Mouse (Mus musculus) limb, embryonic 14.5 days (tissue): ENCODE measurements around the gene Cacna1g. TPM values are rescaled to one million over a fixed set of nuclear protein-coding genes. Genes with fewer than 3 reads are reported as not detected.

ENCODE experiments used
- ATAC-seq: fragments of 200-750 bp; cut with Nextera tagmentation; 2 replicates; pipeline ENCODE4 v1.8.0; 2017; ENCODE audit warnings: low read depth, moderate number of reproducible peaks, moderate TSS enrichment; ENCODE audit not compliant: low FRiP score
- DNase-seq: peaks from one replicate; pipeline ENCODE4 v3.0.0-alpha.2; 2015; ENCODE audit warnings: low spot score
- H3K27ac ChIP-seq: fragments of 300-500 bp; sonication (generic); replicated peaks from 2 replicates; pipeline ENCODE4 v1.5.1; 2014; ENCODE audit warnings: low read depth, mild to moderate bottlenecking, low read length, moderate library complexity, mixed read lengths
- H3K27me3 ChIP-seq: fragments of 300-500 bp; sonication (generic); 2 replicates; pipeline ENCODE4 v1.6.1; 2014; ENCODE audit warnings: low read length, mixed read lengths; ENCODE audit not compliant: control insufficient read depth, insufficient read depth
- H3K36me3 ChIP-seq: fragments of 300-500 bp; sonication (generic); 2 replicates; pipeline ENCODE4 v1.6.1; 2014; ENCODE audit warnings: mild to moderate bottlenecking, low read length, moderate library complexity, mixed read lengths; ENCODE audit not compliant: control insufficient read depth, insufficient read depth
- H3K4me1 ChIP-seq: fragments of 300-500 bp; sonication (generic); 2 replicates; pipeline ENCODE4 v1.6.1; 2014; ENCODE audit warnings: antibody characterized with exemption, low read length, mixed read lengths; ENCODE audit not compliant: control insufficient read depth, insufficient read depth
- H3K4me2 ChIP-seq: fragments of 300-500 bp; sonication (generic); replicated peaks from 2 replicates; pipeline ENCODE4 v1.6.1; 2014; ENCODE audit warnings: low read depth, mild to moderate bottlenecking, low read length, moderate library complexity; ENCODE audit not compliant: severe bottlenecking
- H3K4me3 ChIP-seq: fragments of 300-500 bp; sonication (generic); replicated peaks from 2 replicates; pipeline ENCODE4 v1.5.1; 2014; ENCODE audit warnings: low read length
- H3K9ac ChIP-seq: fragments of 300-500 bp; sonication (generic); 2 replicates; pipeline ENCODE4 v1.6.1; 2014; ENCODE audit warnings: mild to moderate bottlenecking, low read depth, low read length, moderate library complexity; ENCODE audit not compliant: severe bottlenecking
- H3K9me3 ChIP-seq: fragments of 300-500 bp; sonication (generic); 2 replicates; pipeline ENCODE4 v1.6.1; 2016; ENCODE audit warnings: low read length; ENCODE audit not compliant: control insufficient read depth
- POLR2A ChIP-seq: fragments of 200-500 bp; IDR thresholded peaks from 2 replicates; pipeline ENCODE4 v1.8.0; 2012; ENCODE audit warnings: inconsistent platforms, mild to moderate bottlenecking, moderate library complexity, borderline replicate concordance; ENCODE audit not compliant: insufficient read depth, insufficient read length; ENCODE audit errors: extremely low read depth
- WGBS: fragments of 180-500 bp; shearing (Covaris S2); extraction: QIAGEN DNeasy Blood & Tissue Kit; methylation state at CpG from one replicate; pipeline ENCODE4 v1.1.7; 2014; 5-methylcytosine and 5-hydroxymethylcytosine counted together
- polyA plus RNA-seq, 2 experiments: library from polyadenylated mRNA; depleted of rRNA in 1 of 2; stranded (reverse) in 1 of 2; unstranded in 1 of 2; fragments of >200 nt; fragmentation: Nextera tagmentation in 1 of 2; extraction: Ambion mirVana in 1 of 2; gene quantifications; 2 replicates each; pipeline versions ENCODE4 v1.2.1 to v1.2.3; 2012 to 2014

Gene Cacna1g
- polyA plus RNA-seq, 2 experiments: 49.0 to 449 TPM

DNA sequence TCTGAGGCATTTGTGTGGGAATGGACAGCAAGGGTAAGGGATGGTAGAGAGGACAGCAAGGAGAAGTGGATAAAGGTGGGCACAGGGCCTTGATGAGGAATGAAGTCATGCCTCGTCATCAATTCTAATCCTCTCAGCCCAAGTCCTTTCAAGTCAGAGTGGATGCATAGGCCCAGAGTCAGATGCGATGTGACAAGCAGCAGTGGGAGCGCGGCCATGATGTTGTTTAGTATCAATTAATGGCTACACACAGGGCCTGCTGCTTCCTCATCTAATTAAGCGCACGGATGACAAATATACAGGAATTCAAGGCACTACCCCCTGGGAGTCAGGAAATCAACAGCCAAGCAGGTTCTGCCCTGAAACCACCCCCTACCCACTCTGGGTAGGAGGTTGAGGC lies 33.6 kb downstream of the Cacna1g start:
- Histone ChIP-seq H3K4me1 (peaks cover 45% of the 10 kb centered on the region), H3K27ac (no peak overlapping the region), H3K4me3 (no peak overlapping the region), H3K27me3 (no peaks in the 10 kb centered on the region), H3K36me3 (peaks cover 91% of the 10 kb centered on the region), H3K9ac (no peak overlapping the region), H3K4me2 (no peak overlapping the region), H3K9me3 (no peaks in the 10 kb centered on the region)
- no peak for ATAC-seq
- no peak for TF ChIP-seq POLR2A
- WGBS: 80% methylated on average over 6 of the region's 6 CpGs
- no peak for DNase-seq

DNA sequence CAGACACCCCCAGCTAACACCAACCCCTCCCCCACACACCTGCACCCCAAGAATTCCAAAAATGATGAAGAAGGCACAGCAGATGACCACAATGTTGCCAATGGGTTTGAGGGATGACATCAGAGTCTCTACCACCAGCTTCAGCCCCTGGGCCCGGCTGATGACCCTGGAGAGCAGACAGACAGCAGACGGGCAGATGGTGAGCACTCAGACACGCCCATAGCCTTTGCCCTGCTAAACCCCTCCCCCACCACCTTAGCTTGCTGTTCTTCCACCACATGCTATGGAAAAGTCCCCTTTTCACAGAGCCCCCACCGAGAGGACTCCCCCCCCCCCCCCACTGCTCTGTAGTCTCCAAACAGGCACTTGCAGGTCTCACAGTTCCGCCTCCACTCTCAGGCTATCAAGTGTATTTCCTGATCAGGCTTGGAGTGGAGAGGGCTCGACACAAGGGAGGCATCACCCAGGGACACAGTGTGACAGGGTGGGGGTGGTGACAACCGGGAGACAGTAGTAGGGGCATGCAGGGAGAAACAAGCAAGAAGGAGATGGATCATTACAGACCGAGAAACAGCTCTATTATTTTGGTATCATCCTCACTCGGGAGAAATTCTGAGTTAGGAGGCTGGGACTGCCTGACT lies 44.9 kb downstream of the Cacna1g start:
- Histone ChIP-seq H3K27ac (peak overlapping the region; percentile 77), H3K4me3 (no peak overlapping the region), H3K4me1 (peaks cover 33% of the 10 kb centered on the region), H3K9ac (no peak overlapping the region), H3K4me2 (peak overlapping the region; percentile 31; the same call in 1 of the 2 replicates), H3K27me3 (no peaks in the 10 kb centered on the region), H3K36me3 (peaks cover 81% of the 10 kb centered on the region), H3K9me3 (no peaks in the 10 kb centered on the region)
- no peak for TF ChIP-seq POLR2A
- WGBS: 18% methylated on average over 9 of the region's 9 CpGs
- DNase-seq (no peak), ATAC-seq (no peak; the same call in 1 of the 2 replicates)

DNA sequence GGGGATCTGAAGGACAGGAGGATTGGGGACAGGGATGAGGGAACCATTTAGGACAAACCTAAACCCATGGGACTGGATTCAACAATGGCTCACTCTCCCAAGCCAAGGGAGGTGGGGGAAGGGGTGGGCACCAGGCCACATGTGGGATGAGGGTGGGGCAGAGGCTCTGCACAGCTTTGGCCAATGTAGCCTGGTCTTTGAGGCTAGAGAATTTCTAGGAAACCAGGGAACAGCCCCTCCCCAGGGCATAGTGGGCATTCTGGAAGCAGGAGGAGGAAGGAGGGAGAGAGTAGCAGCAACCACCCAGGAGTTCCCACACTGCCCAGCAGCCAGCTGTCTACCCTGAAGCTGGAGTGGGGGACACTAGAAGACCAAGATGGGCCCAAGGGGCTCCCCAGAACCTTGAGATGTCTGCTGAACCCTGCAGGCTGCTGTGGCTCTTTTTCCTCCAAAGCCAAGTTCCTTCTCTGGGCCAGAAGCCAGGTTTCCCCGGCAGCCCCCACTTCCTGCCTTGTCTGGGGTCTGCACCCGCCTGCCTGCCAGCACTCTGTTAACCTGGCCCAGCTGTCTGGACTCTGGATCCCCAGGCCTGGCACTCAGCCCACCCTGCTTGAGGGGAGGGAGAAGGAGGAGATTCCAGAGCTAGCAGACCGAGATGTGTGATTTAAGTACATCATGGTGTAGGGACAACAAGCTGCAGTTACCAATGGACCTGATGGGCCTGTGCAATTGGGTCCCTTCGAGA lies 45.7 kb downstream of the Cacna1g start:
- TF ChIP-seq POLR2A: no peak
- ATAC-seq: peak; percentile 91
- no peaks in the 10 kb centered on the region for H3K9me3 ChIP-seq
- peak overlapping the region; percentile 77 for H3K27ac ChIP-seq
- 3% methylated on average over 4 of the region's 4 CpGs for WGBS
- no peak overlapping the region for H3K4me3 ChIP-seq
- peak; percentile 97 for DNase-seq
- H3K4me2 ChIP-seq: peak overlapping the region; percentile 31
- H3K9ac ChIP-seq: no peak overlapping the region
- peaks cover 82% of the 10 kb centered on the region for H3K36me3 ChIP-seq
- no peaks in the 10 kb centered on the region for H3K27me3 ChIP-seq
- peaks cover 40% of the 10 kb centered on the region for H3K4me1 ChIP-seq

DNA sequence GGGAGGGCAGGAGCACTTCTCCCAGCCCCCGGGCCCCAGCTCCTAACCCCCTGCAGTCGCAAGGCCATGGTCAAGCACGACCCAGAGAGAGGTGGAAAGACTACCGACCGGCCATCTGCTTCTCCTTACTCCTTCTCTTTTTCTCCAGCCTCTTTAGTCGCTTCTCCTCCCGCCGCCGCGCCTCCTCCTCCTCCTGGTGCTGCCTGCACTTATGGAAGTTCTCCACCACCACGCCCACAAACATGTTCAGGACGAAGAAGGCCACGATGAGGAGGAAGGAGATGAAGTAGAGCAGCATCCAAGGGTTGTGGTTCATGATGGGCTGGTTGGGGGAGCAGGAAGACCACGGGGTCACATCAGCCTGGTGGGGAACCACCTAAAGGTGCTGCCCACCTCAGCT lies 48.3 kb downstream of the Cacna1g start:
- H3K36me3 ChIP-seq: peaks cover 80% of the 10 kb centered on the region
- H3K9ac ChIP-seq: no peak overlapping the region
- ATAC-seq: no peak
- no peak overlapping the region for H3K4me3 ChIP-seq
- WGBS: 64% methylated on average over 13 of the region's 14 CpGs
- no peak for TF ChIP-seq POLR2A
- peaks cover 40% of the 10 kb centered on the region for H3K4me1 ChIP-seq
- no peak overlapping the region for H3K27ac ChIP-seq
- no peaks in the 10 kb centered on the region for H3K9me3 ChIP-seq
- no peak overlapping the region for H3K4me2 ChIP-seq
- no peaks in the 10 kb centered on the region for H3K27me3 ChIP-seq
- DNase-seq: no peak

DNA sequence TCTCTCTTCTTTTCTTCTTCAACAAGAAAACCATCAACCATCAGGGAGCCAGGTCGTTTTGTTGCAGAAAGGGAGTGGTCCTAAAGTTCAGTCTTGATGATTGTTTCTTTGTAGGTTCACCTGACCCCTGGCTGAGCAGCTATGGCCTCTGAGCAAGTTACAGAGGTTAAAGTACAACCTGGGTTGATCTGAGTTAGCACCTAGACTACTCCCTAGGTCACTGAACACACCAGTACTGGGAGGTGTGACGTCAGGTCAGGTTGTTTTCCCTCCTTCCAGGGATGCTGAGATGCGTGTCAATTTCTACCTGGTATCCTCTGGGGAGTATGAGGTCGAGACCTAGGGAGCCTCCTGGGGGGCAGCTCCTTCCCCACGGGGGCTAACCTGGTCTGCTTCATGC lies 48.8 kb downstream of the Cacna1g start:
- Histone ChIP-seq H3K4me1 (peaks cover 40% of the 10 kb centered on the region), H3K4me3 (no peak overlapping the region), H3K27ac (no peak overlapping the region), H3K9ac (no peak overlapping the region), H3K36me3 (peaks cover 77% of the 10 kb centered on the region), H3K9me3 (no peaks in the 10 kb centered on the region), H3K4me2 (no peak overlapping the region), H3K27me3 (no peaks in the 10 kb centered on the region)
- no peak for TF ChIP-seq POLR2A
- WGBS: 30% methylated on average over 5 of the region's 5 CpGs
- ATAC-seq: no peak
- no peak for DNase-seq
